Mouse (Mus musculus): ENCODE measurements around the gene Dync1h1.

DNA sequence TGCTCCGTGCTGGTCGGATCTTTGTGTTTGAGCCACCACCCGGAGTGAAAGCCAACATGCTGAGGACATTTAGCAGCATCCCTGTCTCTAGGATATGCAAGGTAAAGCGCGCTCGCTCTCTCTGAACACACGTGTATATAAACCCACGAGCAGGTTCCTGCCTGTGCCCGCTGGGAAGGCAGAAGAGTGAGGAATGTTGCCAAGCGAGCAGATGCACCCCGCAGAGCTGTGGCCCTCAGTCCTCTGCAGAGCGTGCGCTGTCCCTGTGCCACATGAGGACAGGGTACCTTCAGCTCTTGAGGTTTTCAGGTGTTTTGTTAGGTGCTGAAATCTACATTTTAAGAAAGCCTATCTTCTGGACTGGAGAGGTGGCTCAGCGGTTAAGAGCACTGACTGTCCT lies 60.5 kb downstream of the Dync1h1 start:
- TF ChIP-seq CTCF (IDR thresholded peaks at IDR 0.05; ENCODE audit: low read depth) (no peak), EP300 (IDR thresholded peaks at IDR 0.05; ENCODE audit: low read depth) (no peak)

All from liver, embryonic 14.5 days (tissue).